Mouse (Mus musculus) midbrain, embryonic 12.5 days (tissue): ENCODE measurements at regions not wholly inside any gene's neighbourhood (a gene's known extent, or its start where the extent isn't known, plus 50 kb on each side); places are given as distances from the start of the nearest gene placed in this dataset.

ENCODE experiments used
- ATAC-seq: fragments of 200-750 bp; cut with Nextera tagmentation; 2 replicates; pipeline ENCODE4 v1.8.0; 2017; ENCODE audit warnings: low read depth, moderate TSS enrichment, moderate library complexity; ENCODE audit not compliant: low FRiP score
- H3K27ac ChIP-seq: fragments of 300-500 bp; sonication (generic); replicated peaks from 2 replicates; pipeline ENCODE4 v1.5.1; 2016; ENCODE audit warnings: mild to moderate bottlenecking
- H3K27me3 ChIP-seq: fragments of 300-500 bp; sonication (generic); 2 replicates; pipeline ENCODE4 v1.6.1; 2016; ENCODE audit warnings: mild to moderate bottlenecking
- H3K36me3 ChIP-seq: fragments of 300-500 bp; sonication (generic); 2 replicates; pipeline ENCODE4 v1.6.1; 2016
- H3K4me1 ChIP-seq: fragments of 300-500 bp; sonication (generic); 2 replicates; pipeline ENCODE4 v1.6.1; 2016
- H3K4me2 ChIP-seq: fragments of 300-500 bp; sonication (generic); replicated peaks from 2 replicates; pipeline ENCODE4 v1.6.1; 2016; ENCODE audit warnings: mild to moderate bottlenecking, moderate library complexity
- H3K4me3 ChIP-seq: fragments of 300-500 bp; sonication (generic); 2 replicates; pipeline ENCODE4 v1.5.1; 2016; ENCODE audit warnings: mild to moderate bottlenecking
- H3K9ac ChIP-seq: fragments of 300-500 bp; sonication (generic); replicated peaks from 2 replicates; pipeline ENCODE4 v1.6.1; 2016; ENCODE audit warnings: mild to moderate bottlenecking, moderate library complexity
- H3K9me3 ChIP-seq: fragments of 300-500 bp; sonication (generic); 2 replicates; pipeline ENCODE4 v1.6.1; 2016; ENCODE audit warnings: mild to moderate bottlenecking
- WGBS: fragments of 180-500 bp; shearing (Covaris S2); methylation state at CpG from one replicate; pipeline ENCODE4 v1.1.7; 2016; 5-methylcytosine and 5-hydroxymethylcytosine counted together

GRCm38 (mm10) chr10:91575323-91576064, 394.4 kb upstream of the Tmpo start:
- Histone ChIP-seq H3K4me2 (no peak overlapping the region), H3K27me3 (no peaks in the 10 kb centered on the region), H3K4me1 (no peaks in the 10 kb centered on the region), H3K9ac (no peak overlapping the region), H3K36me3 (no peaks in the 10 kb centered on the region), H3K4me3 (no peak overlapping the region), H3K27ac (no peak overlapping the region), H3K9me3 (no peaks in the 10 kb centered on the region)
- ATAC-seq: no peak
- 76% methylated on average over 17 of the region's 17 CpGs for WGBS

GRCm38 (mm10) chr10:91572796-91573195, 391.7 kb upstream of the Tmpo start:
- no peak for ATAC-seq
- 92% methylated on average over 7 of the region's 7 CpGs for WGBS
- Histone ChIP-seq H3K4me2 (no peak overlapping the region), H3K27ac (no peak overlapping the region), H3K9me3 (no peaks in the 10 kb centered on the region), H3K9ac (no peak overlapping the region), H3K4me3 (no peak overlapping the region), H3K27me3 (no peaks in the 10 kb centered on the region), H3K36me3 (no peaks in the 10 kb centered on the region), H3K4me1 (no peaks in the 10 kb centered on the region)

DNA sequence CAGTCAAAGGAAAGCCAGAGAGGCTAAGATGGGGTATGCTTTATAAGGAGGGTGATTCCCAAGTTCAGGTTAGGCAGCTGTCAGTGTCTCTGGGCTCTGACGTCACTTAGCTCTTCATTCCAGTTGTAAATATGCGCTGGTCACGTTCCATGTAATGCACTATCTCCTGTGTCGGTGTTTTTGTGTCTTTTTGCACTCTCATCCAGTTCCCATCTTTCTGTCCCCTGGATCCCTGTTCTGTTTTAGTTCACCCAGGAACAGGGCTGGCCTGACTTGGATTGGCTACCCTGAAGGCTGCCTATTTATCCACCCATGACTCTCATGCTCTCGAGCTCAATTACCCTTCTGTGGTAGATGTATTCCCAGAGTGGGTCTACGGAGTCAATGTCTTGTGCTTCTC, 387.9 kb upstream of the Tmpo start:
- Histone ChIP-seq H3K27me3 (no peaks in the 10 kb centered on the region), H3K4me3 (no peak overlapping the region), H3K27ac (0 out of 2 replicates have a peak overlapping the region, but pooled peaks have one; percentile 1), H3K4me2 (no peak overlapping the region), H3K9me3 (no peaks in the 10 kb centered on the region), H3K36me3 (no peaks in the 10 kb centered on the region), H3K9ac (no peak overlapping the region), H3K4me1 (peaks cover 6% of the 10 kb centered on the region)
- 89% methylated on average over 6 of the region's 6 CpGs for WGBS
- ATAC-seq: no peak

DNA sequence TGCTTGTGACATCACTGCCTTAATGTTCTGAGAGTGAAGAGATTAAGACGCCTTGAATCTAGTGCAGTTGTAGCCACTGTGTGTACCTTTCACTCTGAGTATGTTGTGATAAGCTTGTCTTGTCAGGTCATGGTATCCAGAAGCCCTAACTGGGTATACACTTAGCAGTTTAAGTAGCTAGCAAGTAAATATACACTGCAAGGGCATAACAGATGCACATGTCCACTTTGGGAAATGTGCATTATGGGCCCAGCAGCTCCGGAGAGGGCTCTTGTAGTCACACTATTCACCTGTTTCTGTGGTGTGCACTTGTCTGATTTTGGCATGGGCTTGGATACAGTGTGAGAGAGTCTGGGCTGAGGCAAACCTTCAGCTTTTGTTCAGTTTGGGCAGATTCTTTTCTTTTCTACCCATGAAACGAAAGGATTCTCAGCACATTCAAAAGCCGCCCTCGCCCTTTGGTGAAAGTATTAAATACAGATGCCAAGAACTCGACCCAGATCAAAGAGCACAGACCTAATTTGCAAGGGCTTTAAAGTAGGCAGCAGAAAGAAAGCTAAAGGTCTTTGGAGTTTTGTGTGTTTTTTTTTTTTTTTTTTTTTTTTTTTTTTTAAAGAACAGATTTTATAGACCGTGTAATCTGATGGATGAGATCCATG, 385.1 kb upstream of the Tmpo start:
- Histone ChIP-seq H3K9ac (no peak overlapping the region), H3K27me3 (no peaks in the 10 kb centered on the region), H3K4me3 (no peak overlapping the region), H3K4me1 (peaks cover 6% of the 10 kb centered on the region), H3K9me3 (no peaks in the 10 kb centered on the region), H3K36me3 (no peaks in the 10 kb centered on the region), H3K4me2 (no peak overlapping the region), H3K27ac (peak overlapping the region; percentile 35)
- 33% methylated on average over 7 of the region's 7 CpGs for WGBS
- no peak for ATAC-seq

GRCm38 (mm10) chr10:91559307-91559706, 378.2 kb upstream of the Tmpo start:
- Histone ChIP-seq H3K4me1 (no peaks in the 10 kb centered on the region), H3K9me3 (no peaks in the 10 kb centered on the region), H3K36me3 (no peaks in the 10 kb centered on the region), H3K4me3 (no peak overlapping the region), H3K4me2 (no peak overlapping the region), H3K9ac (no peak overlapping the region), H3K27ac (no peak overlapping the region), H3K27me3 (no peaks in the 10 kb centered on the region)
- ATAC-seq: no peak
- WGBS: 77% methylated on average over 5 of the region's 5 CpGs

DNA sequence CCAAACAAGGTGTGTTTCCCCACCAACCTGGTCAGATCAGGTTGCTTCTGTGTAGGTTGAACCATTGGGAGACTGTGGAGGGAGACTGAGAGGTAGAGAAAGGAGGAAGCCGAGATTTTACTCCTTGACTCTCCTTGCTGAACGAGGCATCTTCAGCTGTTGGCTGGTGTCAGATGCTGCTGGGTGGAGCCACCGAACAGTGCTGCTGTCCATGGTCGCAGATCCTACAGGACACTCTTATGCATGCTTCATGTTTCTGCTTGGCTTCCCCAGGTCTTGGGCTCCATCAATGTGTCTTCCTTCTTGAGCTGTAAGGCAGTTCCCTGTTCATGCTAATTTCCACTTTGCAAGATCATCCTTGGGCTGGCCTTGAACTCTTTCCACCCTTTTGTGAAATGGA, 367.0 kb upstream of the Tmpo start:
- H3K27ac ChIP-seq: no peak overlapping the region
- 82% methylated on average over 4 of the region's 4 CpGs for WGBS

DNA sequence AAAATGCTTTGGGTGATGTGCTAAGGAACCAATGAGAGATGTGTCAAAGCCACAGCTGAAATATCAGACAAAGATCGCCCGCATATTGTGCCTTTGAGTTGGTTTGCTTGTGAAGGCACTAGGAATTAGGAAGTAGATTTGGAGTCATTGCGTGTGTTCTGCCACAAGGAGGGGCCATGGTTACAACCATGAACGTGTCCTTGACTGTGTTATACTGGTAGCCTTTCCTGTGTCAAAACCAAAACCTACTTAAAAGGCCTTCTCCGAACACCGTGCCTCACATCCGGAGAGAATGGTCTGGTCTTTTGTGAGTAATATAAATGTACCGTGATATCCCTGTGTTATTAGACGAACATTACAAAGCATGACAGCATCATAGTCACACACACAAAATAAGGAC, 365.0 kb upstream of the Tmpo start:
- ATAC-seq: peak; percentile 59
- no peak overlapping the region for H3K4me2 ChIP-seq
- peak overlapping the region; percentile 60 for H3K27ac ChIP-seq
- H3K4me3 ChIP-seq: no peak overlapping the region
- H3K36me3 ChIP-seq: no peaks in the 10 kb centered on the region
- WGBS: 35% methylated on average over 9 of the region's 9 CpGs
- no peaks in the 10 kb centered on the region for H3K9me3 ChIP-seq
- H3K4me1 ChIP-seq: peaks cover 32% of the 10 kb centered on the region
- H3K27me3 ChIP-seq: no peaks in the 10 kb centered on the region
- no peak overlapping the region for H3K9ac ChIP-seq

More for the DNA sequence above, 367.0 kb upstream of the Tmpo start:
- Histone ChIP-seq H3K36me3 (no peaks in the 10 kb centered on the region), H3K9ac (no peak overlapping the region), H3K27me3 (no peaks in the 10 kb centered on the region), H3K4me3 (no peak overlapping the region), H3K4me1 (peaks cover 22% of the 10 kb centered on the region), H3K4me2 (no peak overlapping the region), H3K9me3 (no peaks in the 10 kb centered on the region)
- no peak for ATAC-seq

GRCm38 (mm10) chr10:91545421-91545820, 364.3 kb upstream of the Tmpo start:
- H3K4me2 ChIP-seq: no peak overlapping the region
- peak overlapping the region; percentile 60 for H3K27ac ChIP-seq
- no peaks in the 10 kb centered on the region for H3K36me3 ChIP-seq
- no peaks in the 10 kb centered on the region for H3K9me3 ChIP-seq
- 68% methylated on average over 3 of the region's 3 CpGs for WGBS
- H3K4me1 ChIP-seq: peaks cover 32% of the 10 kb centered on the region
- H3K9ac ChIP-seq: no peak overlapping the region
- H3K27me3 ChIP-seq: no peaks in the 10 kb centered on the region
- no peak for ATAC-seq
- H3K4me3 ChIP-seq: no peak overlapping the region

DNA sequence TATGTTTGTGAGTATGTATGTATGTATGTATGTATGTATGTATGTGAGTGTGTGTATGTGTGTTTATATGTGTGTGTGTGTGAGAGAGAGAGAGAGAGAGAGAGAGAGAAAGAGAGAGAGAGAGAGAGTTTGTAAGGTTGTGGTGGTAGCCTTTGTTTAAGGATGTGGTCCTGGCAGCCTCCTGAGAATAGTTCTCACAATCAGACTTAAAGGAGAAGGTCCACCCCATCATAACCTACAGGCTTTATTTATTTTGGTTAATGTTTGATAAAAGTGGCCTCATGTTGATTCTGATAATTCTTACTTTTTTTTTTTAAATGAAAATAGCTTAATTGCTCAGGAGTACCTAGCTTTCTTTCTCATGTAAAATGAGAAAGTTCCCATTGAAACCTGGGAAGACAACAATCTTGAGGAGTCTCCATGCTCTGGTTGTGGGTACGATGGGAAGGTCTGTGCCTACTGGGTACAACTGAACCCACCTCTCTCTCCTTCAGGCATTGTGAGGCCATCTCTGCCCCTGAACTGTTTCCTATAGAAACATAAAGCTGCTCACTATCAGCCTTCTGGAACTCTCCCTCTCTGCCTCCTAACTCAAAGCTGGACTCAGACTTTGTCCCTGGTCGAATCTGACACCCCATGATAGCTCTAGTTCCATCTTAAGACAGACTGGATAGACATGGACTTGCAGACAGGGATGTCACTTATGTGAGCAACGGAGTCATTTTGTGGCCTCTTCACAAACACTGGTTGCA, 362.2 kb upstream of the Tmpo start:
- ATAC-seq: no peak

GRCm38 (mm10) chr10:91542201-91542604, 361.1 kb upstream of the Tmpo start:
- Histone ChIP-seq H3K4me1 (peaks cover 33% of the 10 kb centered on the region), H3K4me3 (no peak overlapping the region), H3K9ac (no peak overlapping the region), H3K36me3 (no peaks in the 10 kb centered on the region), H3K9me3 (no peaks in the 10 kb centered on the region), H3K27me3 (no peaks in the 10 kb centered on the region), H3K4me2 (peak overlapping the region; percentile 26; the same call in 1 of the 2 replicates), H3K27ac (peak overlapping the region; percentile 35; the same call in 1 of the 2 replicates)
- ATAC-seq: peak; percentile 55
- WGBS: 2% methylated on average over 9 of the region's 9 CpGs

More for the DNA sequence above, 362.2 kb upstream of the Tmpo start:
- Histone ChIP-seq H3K4me3 (no peak overlapping the region), H3K27me3 (no peaks in the 10 kb centered on the region), H3K27ac (no peak overlapping the region), H3K36me3 (no peaks in the 10 kb centered on the region), H3K9ac (no peak overlapping the region), H3K4me1 (peaks cover 32% of the 10 kb centered on the region), H3K4me2 (no peak overlapping the region), H3K9me3 (no peaks in the 10 kb centered on the region)
- WGBS: 86% methylated on average over 3 of the region's 3 CpGs

DNA sequence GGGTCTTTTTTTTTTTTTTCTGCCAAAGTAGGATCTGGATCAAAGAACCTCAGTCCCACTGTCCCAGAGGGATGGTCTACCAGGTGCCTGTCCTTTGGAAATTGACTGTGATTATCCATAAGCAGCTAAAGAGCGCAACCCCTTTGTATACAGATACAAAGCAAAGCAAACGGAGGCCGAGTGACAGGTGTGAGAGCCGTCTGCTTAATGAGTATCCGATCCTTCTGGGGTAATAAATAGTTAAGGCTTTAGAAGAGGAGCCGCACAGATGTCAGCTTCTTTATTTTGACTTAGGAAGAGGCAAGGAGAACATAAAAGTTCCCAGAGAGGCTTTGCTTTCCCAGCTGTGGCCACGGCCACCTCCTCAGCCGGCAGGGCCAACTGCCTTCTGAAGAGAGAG, 356.1 kb upstream of the Tmpo start:
- Histone ChIP-seq H3K27ac (peak overlapping the region; percentile 54), H3K4me2 (no peak overlapping the region), H3K9me3 (no peaks in the 10 kb centered on the region), H3K4me1 (peaks cover 20% of the 10 kb centered on the region), H3K27me3 (no peaks in the 10 kb centered on the region), H3K36me3 (no peaks in the 10 kb centered on the region), H3K4me3 (no peak overlapping the region), H3K9ac (no peak overlapping the region)
- WGBS: 23% methylated on average over 8 of the region's 8 CpGs
- no peak for ATAC-seq

DNA sequence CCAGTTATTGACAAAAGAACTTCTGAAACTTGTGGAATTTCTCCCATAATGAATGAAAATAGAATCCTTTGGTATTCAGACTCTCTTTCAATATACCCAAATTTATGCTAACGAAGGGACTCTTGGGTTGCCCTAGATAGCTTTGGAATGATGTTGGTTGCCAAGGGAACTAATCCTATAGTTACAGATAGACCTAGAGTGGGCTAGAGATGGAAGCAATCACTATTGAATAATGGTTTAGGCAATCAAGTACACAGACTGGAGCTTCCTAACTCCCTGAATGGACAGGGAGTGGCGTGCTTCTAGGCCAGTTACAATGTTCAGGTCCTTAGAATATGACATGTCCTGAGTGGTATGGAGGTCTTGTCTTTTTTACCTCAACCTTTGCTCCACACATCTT, 354.3 kb upstream of the Tmpo start:
- 39% methylated on average over 2 of the region's 2 CpGs for WGBS
- Histone ChIP-seq H3K27me3 (no peaks in the 10 kb centered on the region), H3K4me1 (peaks cover 16% of the 10 kb centered on the region), H3K36me3 (no peaks in the 10 kb centered on the region), H3K4me3 (no peak overlapping the region), H3K27ac (no peak overlapping the region), H3K9ac (no peak overlapping the region), H3K4me2 (no peak overlapping the region), H3K9me3 (no peaks in the 10 kb centered on the region)
- ATAC-seq: peak; percentile 58; the same call in 1 of the 2 replicates
